Comparison of ENCODE assay signal across 19 mouse cellular contexts in the genomic region with DNA sequence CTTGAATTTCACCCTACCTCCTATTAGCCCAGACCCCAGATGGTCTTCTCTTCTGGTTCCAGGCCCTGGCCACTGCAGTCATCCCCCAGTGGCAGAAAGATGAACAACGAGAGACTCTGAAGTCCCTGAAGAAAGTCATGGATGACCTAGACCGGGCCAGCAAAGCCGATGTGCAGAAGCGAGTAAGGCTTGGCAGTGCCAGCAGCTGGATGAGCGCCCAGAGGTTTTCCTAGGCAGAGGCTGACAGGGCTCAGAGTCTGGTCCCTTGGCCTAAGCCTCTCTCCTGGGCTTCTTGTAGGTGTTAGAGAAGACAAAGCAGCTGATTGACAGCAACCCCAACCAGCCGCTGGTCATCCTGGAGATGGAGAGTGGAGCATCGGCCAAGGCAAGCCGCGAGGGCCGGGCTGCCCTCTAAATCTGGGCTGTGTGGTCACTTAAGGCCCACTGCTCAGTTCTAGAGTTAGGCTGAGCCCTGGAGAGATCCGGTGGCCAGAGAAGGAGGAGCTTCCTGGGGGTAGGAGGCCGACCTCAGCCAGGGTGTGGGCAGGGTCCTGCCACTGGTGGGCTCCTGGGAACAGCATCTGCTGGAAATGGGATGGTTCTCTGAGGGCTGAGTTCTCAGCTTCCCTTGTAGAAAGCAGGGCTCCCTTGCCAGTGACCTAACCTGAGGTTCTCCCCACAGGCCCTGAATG. TPM values are rescaled to one million over a fixed set of nuclear protein-coding genes. Genes with fewer than 3 reads are reported as not detected.
DNase-seq lines count a peak whose midpoint lies in the region; ATAC-seq and TF ChIP-seq lines count a peak whose summit lies in the region.
"Had no signal": no experiment of that assay in that cellular context is flagged by ENCODE, and none has a peak within 500 bp of the region (broad histone marks: within the 10 kb centered on the region; RNA-seq: fewer than 3 reads in every experiment).

No protein-coding gene starts in this region.

- no peak overlapping the region for H3K27ac ChIP-seq in cerebellum, adult 2 months (ENCODE audit: insufficient read depth, low read length)
- H3K27ac ChIP-seq in hindbrain, postnatal 0 days = no peak overlapping the region
- H3K27ac ChIP-seq in hindbrain, embryonic 16.5 days (ENCODE audit: low read depth, low read length) = no peak overlapping the region
- H3K27ac ChIP-seq in midbrain, embryonic 15.5 days = no peak overlapping the region
- H3K27ac ChIP-seq: hindbrain, embryonic 10.5 days; kidney, postnatal 0 days; limb, embryonic 15.5 days; neural tube, embryonic 12.5 days had no signal

- H3K9me3 ChIP-seq in hindbrain, postnatal 0 days (ENCODE audit: low read length) = no peaks in the 10 kb centered on the region
- H3K9me3 ChIP-seq in hindbrain, embryonic 16.5 days (ENCODE audit: control insufficient read depth, low read length) = no peaks in the 10 kb centered on the region
- H3K9me3 ChIP-seq in midbrain, embryonic 15.5 days = no peaks in the 10 kb centered on the region
- H3K9me3 ChIP-seq: hindbrain, embryonic 10.5 days; limb, embryonic 15.5 days; neural tube, embryonic 12.5 days had no signal

- no peak overlapping the region for H3K4me2 ChIP-seq in hindbrain, postnatal 0 days (ENCODE audit: low read depth, low read length)
- H3K4me2 ChIP-seq in hindbrain, embryonic 16.5 days (ENCODE audit: low read length) = no peak overlapping the region
- no peak overlapping the region for H3K4me2 ChIP-seq in midbrain, embryonic 15.5 days
- H3K4me2 ChIP-seq: limb, embryonic 15.5 days; neural tube, embryonic 12.5 days had no signal

- no peak for TF ChIP-seq POLR2A in cerebellum, adult 2 months (IDR thresholded peaks at IDR 0.05; ENCODE audit: borderline replicate concordance, insufficient read depth, low read length)

- 61% methylated on average over 12 of the region's 12 CpGs for WGBS in cerebellum, adult 2 months
- WGBS in hindbrain, postnatal 0 days = 88% methylated on average over 12 of the region's 12 CpGs
- 96% methylated on average over 12 of the region's 12 CpGs for WGBS in hindbrain, embryonic 16.5 days
- WGBS in midbrain, embryonic 15.5 days = 95% methylated on average over 12 of the region's 12 CpGs

- no peak overlapping the region for H3K9ac ChIP-seq in hindbrain, postnatal 0 days (replicated peaks; ENCODE audit: low read length)
- no peak overlapping the region for H3K9ac ChIP-seq in hindbrain, embryonic 16.5 days (ENCODE audit: low read depth, low read length)
- no peak overlapping the region for H3K9ac ChIP-seq in midbrain, embryonic 15.5 days
- H3K9ac ChIP-seq: limb, embryonic 15.5 days had no signal

- peak; percentile 50 to 53 for DNase-seq in cerebellum, postnatal 10 days
- DNase-seq in cerebellum, adult 2 months = no peak
- peak; percentile 5 for DNase-seq in hindbrain, postnatal 0 days (ENCODE audit: low spot score)
- peak; percentile 30 for DNase-seq in right cerebral cortex, postnatal 4 days
- DNase-seq in right cerebral cortex, adult 18-20 months = no peak
- no peak for DNase-seq in testis, postnatal 14 days (ENCODE audit: low spot score)
- DNase-seq: thymus, adult 18-20 months had no signal

- H3K4me1 ChIP-seq in cerebellum, adult 2 months (ENCODE audit: control insufficient read depth, insufficient read depth, low read length) = no peaks in the 10 kb centered on the region
- H3K4me1 ChIP-seq in hindbrain, postnatal 0 days (ENCODE audit: insufficient read depth, low read length) = peaks cover 10% of the 10 kb centered on the region
- H3K4me1 ChIP-seq in hindbrain, embryonic 16.5 days (ENCODE audit: control insufficient read depth, insufficient read depth, low read depth, low read length) = peaks cover 12% of the 10 kb centered on the region
- peaks cover 12% of the 10 kb centered on the region for H3K4me1 ChIP-seq in midbrain, embryonic 15.5 days

- no peak for TF ChIP-seq CTCF in cerebellum, adult 2 months (IDR thresholded peaks at IDR 0.05; ENCODE audit: borderline replicate concordance, insufficient read depth, low read depth, low read length)
- TF ChIP-seq CTCF in hindbrain, postnatal 0 days (IDR thresholded peaks at IDR 0.05; ENCODE audit: low read depth) = no peak

- H3K27me3 ChIP-seq in cerebellum, adult 2 months (ENCODE audit: control insufficient read depth, insufficient read depth, low read length) = no peaks in the 10 kb centered on the region
- no peaks in the 10 kb centered on the region for H3K27me3 ChIP-seq in hindbrain, postnatal 0 days (ENCODE audit: insufficient read depth, low read length)
- no peaks in the 10 kb centered on the region for H3K27me3 ChIP-seq in hindbrain, embryonic 16.5 days (replicated peaks; ENCODE audit: control insufficient read depth, insufficient read depth, low read length)
- H3K27me3 ChIP-seq in midbrain, embryonic 15.5 days (replicated peaks) = no peaks in the 10 kb centered on the region
- H3K27me3 ChIP-seq: limb, embryonic 15.5 days; neural tube, embryonic 12.5 days had no signal

- H3K36me3 ChIP-seq in hindbrain, postnatal 0 days (ENCODE audit: insufficient read depth, low read length) = peaks cover 67% of the 10 kb centered on the region
- H3K36me3 ChIP-seq in hindbrain, embryonic 16.5 days (ENCODE audit: control insufficient read depth, insufficient read depth, low read length) = peaks cover 60% of the 10 kb centered on the region
- H3K36me3 ChIP-seq in midbrain, embryonic 15.5 days (replicated peaks) = peaks cover 62% of the 10 kb centered on the region

- H3K4me3 ChIP-seq in cerebellum, adult 2 months (replicated peaks; ENCODE audit: insufficient read depth, low read depth, low read length) = no peak overlapping the region
- H3K4me3 ChIP-seq in hindbrain, postnatal 0 days (ENCODE audit: low read length) = no peak overlapping the region
- H3K4me3 ChIP-seq in hindbrain, embryonic 16.5 days (ENCODE audit: low read length) = no peak overlapping the region
- no peak overlapping the region for H3K4me3 ChIP-seq in midbrain, embryonic 15.5 days
- H3K4me3 ChIP-seq: hindbrain, embryonic 10.5 days; limb, embryonic 15.5 days; neural tube, embryonic 12.5 days had no signal

- ATAC-seq in hindbrain, postnatal 0 days = no peak
- ATAC-seq in hindbrain, embryonic 16.5 days = no peak
- no peak for ATAC-seq in midbrain, embryonic 15.5 days (replicated peaks)
- ATAC-seq: activated CD4-positive, CD25-positive, alpha-beta regulatory T cell, adult 4 months; midbrain, embryonic 16.5 days had no signal

RNA-seq across cellular contexts. Expression of gene Exosc6, which starts 2.2 kb away (rescaled TPM):
- not detected in 2 replicates for polyA plus RNA-seq in cerebellum, adult 2 months (2012; rRNA removed)
- 11.8 TPM in 1 of 2 replicates, not detected in the other for total RNA-seq in hindbrain, postnatal 0 days (2014; rRNA removed)
- not detected in 2 replicates for polyA plus RNA-seq in hindbrain, postnatal 0 days (2015; fragmentation: Nextera tagmentation; extraction: Ambion mirVana)
- polyA plus RNA-seq in hindbrain, embryonic 16.5 days (2015; fragmentation: Nextera tagmentation; extraction: Ambion mirVana) = not detected in 2 replicates
- not detected in 2 replicates for polyA plus RNA-seq in midbrain, embryonic 15.5 days (2015; fragmentation: Nextera tagmentation; extraction: Ambion mirVana)
- total RNA-seq: left cerebral cortex, postnatal 10 days had no signal
- polyA plus RNA-seq: activated CD4-positive, CD25-positive, alpha-beta regulatory T cell, adult 4 months; midbrain, embryonic 16.5 days had no signal

RNA-seq across cellular contexts. Expression of gene Aars, which starts 21.0 kb away (rescaled TPM):
- 101 and 108 TPM in 2 replicates for polyA plus RNA-seq in cerebellum, adult 2 months (2012; rRNA removed)
- 97.9 and 99.5 TPM in 2 replicates for total RNA-seq in hindbrain, postnatal 0 days (2014; rRNA removed)
- 74.3 and 82.2 TPM in 2 replicates for polyA plus RNA-seq in hindbrain, postnatal 0 days (2015; fragmentation: Nextera tagmentation; extraction: Ambion mirVana)
- polyA plus RNA-seq in hindbrain, embryonic 16.5 days (2015; fragmentation: Nextera tagmentation; extraction: Ambion mirVana) = 92.2 and 94.7 TPM in 2 replicates
- 86.1 and 91.0 TPM in 2 replicates for polyA plus RNA-seq in midbrain, embryonic 15.5 days (2015; fragmentation: Nextera tagmentation; extraction: Ambion mirVana)

RNA-seq across cellular contexts. Expression of gene Ddx19b, which starts 22.4 kb away (rescaled TPM):
- 13.6 and 14.9 TPM in 2 replicates for polyA plus RNA-seq in cerebellum, adult 2 months (2012; rRNA removed)
- total RNA-seq in hindbrain, postnatal 0 days (2014; rRNA removed) = 12.8 and 13.1 TPM in 2 replicates
- polyA plus RNA-seq in hindbrain, postnatal 0 days (2015; fragmentation: Nextera tagmentation; extraction: Ambion mirVana) = 5.4 and 5.8 TPM in 2 replicates
- 6.7 and 6.9 TPM in 2 replicates for polyA plus RNA-seq in hindbrain, embryonic 16.5 days (2015; fragmentation: Nextera tagmentation; extraction: Ambion mirVana)
- polyA plus RNA-seq in midbrain, embryonic 15.5 days (2015; fragmentation: Nextera tagmentation; extraction: Ambion mirVana) = 7.9 and 8.0 TPM in 2 replicates

RNA-seq across cellular contexts. Expression of gene Clec18a, which starts 38.3 kb away (rescaled TPM):
- polyA plus RNA-seq in cerebellum, adult 2 months (2012; rRNA removed) = 0.41 and 0.57 TPM in 2 replicates
- total RNA-seq in hindbrain, postnatal 0 days (2014; rRNA removed) = not detected in 2 replicates
- polyA plus RNA-seq in hindbrain, postnatal 0 days (2015; fragmentation: Nextera tagmentation; extraction: Ambion mirVana) = 0.55 and 0.58 TPM in 2 replicates
- polyA plus RNA-seq in hindbrain, embryonic 16.5 days (2015; fragmentation: Nextera tagmentation; extraction: Ambion mirVana) = 0.49 and 0.65 TPM in 2 replicates
- 0.53 and 0.93 TPM in 2 replicates for polyA plus RNA-seq in midbrain, embryonic 15.5 days (2015; fragmentation: Nextera tagmentation; extraction: Ambion mirVana)
- total RNA-seq: megakaryocyte, adult 5-6 weeks had no signal
- polyA plus RNA-seq: activated CD4-positive, CD25-positive, alpha-beta regulatory T cell, adult 4 months; intestine, embryonic 14.5 days; limb, embryonic 15.5 days; lung, embryonic 16.5 days had no signal

RNA-seq across cellular contexts. Expression of gene Pdpr, which starts 40.5 kb away (rescaled TPM):
- 17.3 and 19.6 TPM in 2 replicates for polyA plus RNA-seq in cerebellum, adult 2 months (2012; rRNA removed)
- total RNA-seq in hindbrain, postnatal 0 days (2014; rRNA removed) = 29.6 and 34.0 TPM in 2 replicates
- 10.3 and 10.7 TPM in 2 replicates for polyA plus RNA-seq in hindbrain, postnatal 0 days (2015; fragmentation: Nextera tagmentation; extraction: Ambion mirVana)
- polyA plus RNA-seq in hindbrain, embryonic 16.5 days (2015; fragmentation: Nextera tagmentation; extraction: Ambion mirVana) = 9.5 and 10.5 TPM in 2 replicates
- 10.4 and 10.8 TPM in 2 replicates for polyA plus RNA-seq in midbrain, embryonic 15.5 days (2015; fragmentation: Nextera tagmentation; extraction: Ambion mirVana)

Comparison
In these comparisons a context has a peak if more than half of its experiments do, and no peak if none do; other contexts are left out.
1. DNase-seq: peak in cerebellum, postnatal 10 days (2 of 2), hindbrain, postnatal 0 days (single experiment) and right cerebral cortex, postnatal 4 days (single experiment); none in cerebellum, adult 2 months (0 of 2), right cerebral cortex, adult 18-20 months (single experiment) and testis, postnatal 14 days (single experiment).